Mouse (Mus musculus): ENCODE measurements around the gene Cebpa. TPM values are rescaled to one million over a fixed set of nuclear protein-coding genes. Genes with fewer than 3 reads are reported as not detected.

The Cebpa gene
- 100 to 1,000 TPM; 102 to 266 TPM for total RNA-seq (2021)
- long read RNA-seq, experiment 1, transcript Cebpa-201 (1 exons, 2,626 nt): major isoform, 271 of 271 reads
- long read RNA-seq, experiment 1, partial matches to known transcripts: 0 of 271 reads
- long read RNA-seq, experiment 1, other reads (novel, unspliced or antisense): 0 of 271 reads
- long read RNA-seq, experiment 2, transcript Cebpa-201 (1 exons, 2,626 nt): major isoform, 305 of 305 reads
- long read RNA-seq, experiment 2, partial matches to known transcripts: 0 of 305 reads
- long read RNA-seq, experiment 2, other reads (novel, unspliced or antisense): 0 of 305 reads

- DNase-seq (ENCODE audit: low spot score in 2 of 2): peak; percentile 99
These were observed at the start of gene Cebpa for GRCm38 (mm10) chr7:35118841-35119413. Gene Cebpa, plus strand, starts transcription at chr7:35119293.

GRCm38 (mm10) chr7:35076645-35077044 lies 42.4 kb upstream of the Cebpa start:
- peak; percentile 35 to 50 for DNase-seq (ENCODE audit: low spot score in 2 of 2)

GRCm38 (mm10) chr7:35080843-35081338 lies 38.2 kb upstream of the Cebpa start:
- peak; percentile 25 to 34 for DNase-seq (ENCODE audit: low spot score in 2 of 2)

- DNase-seq (ENCODE audit: low spot score in 2 of 2): no peak
These were observed 37.5 kb upstream of the Cebpa start for GRCm38 (mm10) chr7:35081406-35082104.

- DNase-seq (ENCODE audit: low spot score in 2 of 2): no peak
These were observed 34.3 kb upstream of the Cebpa start for GRCm38 (mm10) chr7:35084565-35085360.

- DNase-seq (ENCODE audit: low spot score in 2 of 2): no peak
These were observed 32.7 kb upstream of the Cebpa start for GRCm38 (mm10) chr7:35086271-35086861.

- DNase-seq (ENCODE audit: low spot score in 2 of 2): no peak
These were observed 28.5 kb upstream of the Cebpa start for GRCm38 (mm10) chr7:35090550-35090949.

- DNase-seq (ENCODE audit: low spot score in 2 of 2): no peak
These were observed 24.0 kb upstream of the Cebpa start for GRCm38 (mm10) chr7:35094975-35095678.

GRCm38 (mm10) chr7:35098777-35099176 lies 20.3 kb upstream of the Cebpa start:
- DNase-seq (ENCODE audit: low spot score in 2 of 2): no peak

GRCm38 (mm10) chr7:35099528-35099927 lies 19.6 kb upstream of the Cebpa start:
- DNase-seq (ENCODE audit: low spot score in 2 of 2): no peak

- DNase-seq (ENCODE audit: low spot score in 2 of 2): no peak
These were observed 12.5 kb upstream of the Cebpa start for GRCm38 (mm10) chr7:35106614-35107013.

GRCm38 (mm10) chr7:35107630-35108029 lies 11.5 kb upstream of the Cebpa start:
- DNase-seq (ENCODE audit: low spot score in 2 of 2): no peak

GRCm38 (mm10) chr7:35108046-35108445 lies 11.0 kb upstream of the Cebpa start:
- no peak for DNase-seq (ENCODE audit: low spot score in 2 of 2)

- no peak for DNase-seq (ENCODE audit: low spot score in 2 of 2)
These were observed 10.4 kb upstream of the Cebpa start for GRCm38 (mm10) chr7:35108663-35109062.

GRCm38 (mm10) chr7:35113136-35113535 lies 6.0 kb upstream of the Cebpa start:
- no peak for DNase-seq (ENCODE audit: low spot score in 2 of 2)

GRCm38 (mm10) chr7:35113721-35114120 lies 5.4 kb upstream of the Cebpa start:
- no peak for DNase-seq (ENCODE audit: low spot score in 2 of 2)

- DNase-seq (ENCODE audit: low spot score in 2 of 2): no peak
These were observed 2.6 kb upstream of the Cebpa start for GRCm38 (mm10) chr7:35116524-35116923.

- DNase-seq (ENCODE audit: low spot score in 2 of 2): no peak
These were observed 2.0 kb upstream of the Cebpa start for GRCm38 (mm10) chr7:35117052-35117451.

- no peak for DNase-seq (ENCODE audit: low spot score in 2 of 2)
These were observed 1.4 kb upstream of the Cebpa start for GRCm38 (mm10) chr7:35117761-35118098.

- DNase-seq (ENCODE audit: low spot score in 2 of 2): peak; percentile 69 to 73
These were observed 853 bp upstream of the Cebpa start for GRCm38 (mm10) chr7:35118099-35118781.

All from adrenal gland, adult 18-20 months (tissue).